Comparison of ENCODE assay signal across 14 mouse cellular contexts in genomic region chr11:69719423-69719822, GRCm38 (mm10). TPM values are rescaled to one million over a fixed set of nuclear protein-coding genes. Genes with fewer than 3 reads are reported as not detected.
DNase-seq lines count a peak whose midpoint lies in the region; ATAC-seq and TF ChIP-seq lines count a peak whose summit lies in the region.
"Had no signal": no experiment of that assay in that cellular context is flagged by ENCODE, and none has a peak within 500 bp of the region (broad histone marks: within the 10 kb centered on the region; RNA-seq: fewer than 3 reads in every experiment).

No protein-coding gene starts in this region.

- no peak for ATAC-seq in liver, embryonic 12.5 days

- 0 out of 2 replicates have a peak, but pooled peaks have one; percentile 12 for TF ChIP-seq CTCF in kidney, adult 2 months (conservative IDR thresholded peaks at IDR 0.05; ENCODE audit: insufficient read depth, insufficient read length, low read depth, low read length)
- TF ChIP-seq CTCF in E14TG2a.4 (conservative IDR thresholded peaks at IDR 0.05; ENCODE audit: low read length), result peak; percentile 82
- no peak for TF ChIP-seq CTCF in thymus, adult 2 months (IDR thresholded peaks at IDR 0.05; ENCODE audit: borderline replicate concordance, control insufficient read depth, extremely low read depth, insufficient read depth, low read length, poor library complexity)

- H3K4me3 ChIP-seq in kidney, adult 2 months (ENCODE audit: insufficient read depth, low read depth, low read length), result no peak overlapping the region
- 0 out of 2 replicates have a peak overlapping the region, but pooled peaks have one; percentile 2 for H3K4me3 ChIP-seq in E14TG2a.4 (replicated peaks; ENCODE audit: low read length)
- H3K4me3 ChIP-seq in liver, embryonic 12.5 days, result no peak overlapping the region
- H3K4me3 ChIP-seq in thymus, adult 2 months (ENCODE audit: control insufficient read depth, insufficient read depth, low read length), result no peak overlapping the region
- H3K4me3 ChIP-seq: hindbrain, embryonic 15.5 days; limb, embryonic 15.5 days; neural tube, embryonic 13.5 days had no signal

- TF ChIP-seq POLR2A in kidney, adult 2 months (IDR thresholded peaks at IDR 0.05; ENCODE audit: low read depth, low read length), result no peak
- no peak for TF ChIP-seq POLR2A in thymus, adult 2 months (IDR thresholded peaks at IDR 0.05; ENCODE audit: control insufficient read depth, extremely low read depth, insufficient read depth, low read length, poor library complexity)

- no peaks in the 10 kb centered on the region for H3K36me3 ChIP-seq in kidney, adult 2 months (ENCODE audit: control insufficient read depth, insufficient read depth, low read length)
- no peaks in the 10 kb centered on the region for H3K36me3 ChIP-seq in E14TG2a.4 (ENCODE audit: insufficient read depth, low read length)
- H3K36me3 ChIP-seq in liver, embryonic 12.5 days, result no peaks in the 10 kb centered on the region
- H3K36me3 ChIP-seq in thymus, adult 2 months (ENCODE audit: control insufficient read depth, insufficient read depth, low read length), result no peaks in the 10 kb centered on the region
- H3K36me3 ChIP-seq: hindbrain, embryonic 15.5 days; limb, embryonic 15.5 days; neural tube, embryonic 13.5 days had no signal

- 79% methylated on average over 6 of the region's 6 CpGs for WGBS in kidney, adult 2 months
- 65% methylated on average over 6 of the region's 6 CpGs for WGBS in liver, embryonic 12.5 days (ENCODE audit: insufficient replicate concordance)
- WGBS in thymus, adult 2 months, result 79% methylated on average over 6 of the region's 6 CpGs

- H3K27ac ChIP-seq in kidney, adult 2 months (ENCODE audit: insufficient read depth, low read depth, low read length), result no peak overlapping the region
- H3K27ac ChIP-seq in liver, embryonic 12.5 days, result peak overlapping the region; percentile 78
- no peak overlapping the region for H3K27ac ChIP-seq in thymus, adult 2 months (ENCODE audit: control insufficient read depth, insufficient read depth, low read length)
- H3K27ac ChIP-seq: hindbrain, embryonic 15.5 days; limb, embryonic 15.5 days; macrophage; neural tube, embryonic 13.5 days had no signal

- no peak for DNase-seq in kidney, adult 2 months
- DNase-seq in kidney, adult 8-10 months, result no peak
- DNase-seq in R1 (ENCODE audit: low read depth, low spot score), result peak; percentile 86
- no peak for DNase-seq in cerebellum, adult 8-10 months
- no peak for DNase-seq in urinary bladder, postnatal 10 days (ENCODE audit: low spot score)
- DNase-seq in thymus, adult 2 months, result no peak
- DNase-seq: adrenal gland, postnatal 14 days; cerebellum, adult 11 months had no signal

- peak overlapping the region; percentile 66; the same call in 1 of the 2 replicates for H3K9ac ChIP-seq in liver, embryonic 12.5 days
- H3K9ac ChIP-seq: hindbrain, embryonic 15.5 days; limb, embryonic 15.5 days; neural tube, embryonic 13.5 days had no signal

- H3K4me2 ChIP-seq in liver, embryonic 12.5 days, result no peak overlapping the region
- H3K4me2 ChIP-seq: limb, embryonic 15.5 days; neural tube, embryonic 13.5 days had no signal

- H3K27me3 ChIP-seq in kidney, adult 2 months (replicated peaks; ENCODE audit: control insufficient read depth, insufficient read depth, low read length), result no peaks in the 10 kb centered on the region
- H3K27me3 ChIP-seq in E14TG2a.4 (ENCODE audit: insufficient read depth, low read length), result no peaks in the 10 kb centered on the region
- no peaks in the 10 kb centered on the region for H3K27me3 ChIP-seq in liver, embryonic 12.5 days (replicated peaks)
- no peaks in the 10 kb centered on the region for H3K27me3 ChIP-seq in thymus, adult 2 months (ENCODE audit: control insufficient read depth, insufficient read depth, low read length)
- H3K27me3 ChIP-seq: hindbrain, embryonic 15.5 days; limb, embryonic 15.5 days; neural tube, embryonic 13.5 days had no signal

- H3K9me3 ChIP-seq in E14TG2a.4 (ENCODE audit: low read length), result no peaks in the 10 kb centered on the region
- 0 out of 2 replicates have a peak, but pooled peaks cover 4% of the 10 kb centered on the region for H3K9me3 ChIP-seq in liver, embryonic 12.5 days (replicated peaks)
- H3K9me3 ChIP-seq: hindbrain, embryonic 15.5 days; limb, embryonic 15.5 days; neural tube, embryonic 13.5 days had no signal

- peaks cover 15% of the 10 kb centered on the region; the same call in 1 of the 2 replicates for H3K4me1 ChIP-seq in kidney, adult 2 months (ENCODE audit: control insufficient read depth, insufficient read depth, low read length)
- peaks cover 64% of the 10 kb centered on the region for H3K4me1 ChIP-seq in E14TG2a.4 (replicated peaks; ENCODE audit: low read depth, low read length)
- peaks cover 50% of the 10 kb centered on the region for H3K4me1 ChIP-seq in liver, embryonic 12.5 days
- no peaks in the 10 kb centered on the region for H3K4me1 ChIP-seq in thymus, adult 2 months (replicated peaks; ENCODE audit: control insufficient read depth, insufficient read depth, low read length)
- H3K4me1 ChIP-seq: hindbrain, embryonic 15.5 days; neural tube, embryonic 13.5 days had no signal

RNA-seq across cellular contexts. Expression of gene Tnfsfm13, which starts 23.5 kb away (rescaled TPM):
- polyA plus RNA-seq in kidney, adult 2 months (2012; rRNA removed), result 11.0 and 11.6 TPM in 2 replicates
- 0.72 and 0.98 TPM in 2 replicates for polyA plus RNA-seq in liver, embryonic 12.5 days (2016; fragmentation: Nextera tagmentation; extraction: Ambion mirVana)
- polyA plus RNA-seq in thymus, adult 2 months (2012; rRNA removed), result 2.7 and 3.4 TPM in 2 replicates

RNA-seq across cellular contexts. Expression of gene Tnfsf12, which starts 23.8 kb away (rescaled TPM):
- polyA plus RNA-seq in kidney, adult 2 months (2012; rRNA removed), result 55.5 and 65.1 TPM in 2 replicates
- polyA plus RNA-seq in liver, embryonic 12.5 days (2016; fragmentation: Nextera tagmentation; extraction: Ambion mirVana), result 3.3 and 3.6 TPM in 2 replicates
- 12.2 and 16.3 TPM in 2 replicates for polyA plus RNA-seq in thymus, adult 2 months (2012; rRNA removed)

RNA-seq across cellular contexts. Expression of gene Tnfsf13, which starts 33.8 kb away (rescaled TPM):
- polyA plus RNA-seq in kidney, adult 2 months (2012; rRNA removed), result 3.8 and 4.1 TPM in 2 replicates
- 0.14 and 0.23 TPM in 2 replicates for polyA plus RNA-seq in liver, embryonic 12.5 days (2016; fragmentation: Nextera tagmentation; extraction: Ambion mirVana)
- polyA plus RNA-seq in thymus, adult 2 months (2012; rRNA removed), result 2.2 and 3.0 TPM in 2 replicates

RNA-seq across cellular contexts. Expression of gene Senp3, which starts 37.5 kb away (rescaled TPM):
- 41.8 and 43.5 TPM in 2 replicates for polyA plus RNA-seq in kidney, adult 2 months (2012; rRNA removed)
- 53.8 and 56.2 TPM in 2 replicates for polyA plus RNA-seq in liver, embryonic 12.5 days (2016; fragmentation: Nextera tagmentation; extraction: Ambion mirVana)
- 83.3 and 89.1 TPM in 2 replicates for polyA plus RNA-seq in thymus, adult 2 months (2012; rRNA removed)

RNA-seq across cellular contexts. Expression of gene Polr2a, which starts 39.0 kb away (rescaled TPM):
- polyA plus RNA-seq in kidney, adult 2 months (2012; rRNA removed), result 25.3 and 37.8 TPM in 2 replicates
- polyA plus RNA-seq in liver, embryonic 12.5 days (2016; fragmentation: Nextera tagmentation; extraction: Ambion mirVana), result 17.4 and 20.2 TPM in 2 replicates
- polyA plus RNA-seq in thymus, adult 2 months (2012; rRNA removed), result 113 and 125 TPM in 2 replicates
